Comparison of ENCODE assay signal across 8 mouse cellular contexts in genomic region chr12:109067561-109068135, GRCm38 (mm10). TPM values are rescaled to one million over a fixed set of nuclear protein-coding genes. Genes with fewer than 3 reads are reported as not detected.
DNase-seq lines count a peak whose midpoint lies in the region; ATAC-seq lines count a peak whose summit lies in the region.

No protein-coding gene starts in this region.

- 0 out of 2 replicates have a peak, but pooled peaks cover 4% of the 10 kb centered on the region for H3K4me1 ChIP-seq in lung, embryonic 15.5 days
- peaks cover 18% of the 10 kb centered on the region for H3K4me1 ChIP-seq in midbrain, embryonic 15.5 days
- H3K4me1 ChIP-seq in stomach, embryonic 14.5 days (ENCODE audit: control insufficient read depth, insufficient read depth, low read length): peaks cover 10% of the 10 kb centered on the region; the same call in 1 of the 2 replicates

- no peaks in the 10 kb centered on the region for H3K9me3 ChIP-seq in lung, embryonic 15.5 days
- no peaks in the 10 kb centered on the region for H3K9me3 ChIP-seq in midbrain, embryonic 15.5 days
- no peaks in the 10 kb centered on the region for H3K9me3 ChIP-seq in stomach, embryonic 14.5 days (ENCODE audit: control insufficient read depth, low read depth, low read length)

- H3K27me3 ChIP-seq in lung, embryonic 15.5 days: peaks cover 3% of the 10 kb centered on the region; the same call in 1 of the 2 replicates
- peaks cover 7% of the 10 kb centered on the region; the same call in 1 of the 2 replicates for H3K27me3 ChIP-seq in midbrain, embryonic 15.5 days (replicated peaks)
- no peaks in the 10 kb centered on the region for H3K27me3 ChIP-seq in stomach, embryonic 14.5 days (ENCODE audit: control insufficient read depth, insufficient read depth, low read length)

- no peak for DNase-seq in lung, postnatal 36 days
- DNase-seq in embryo, embryonic 11 days: peak; percentile 87
- peak; percentile 20 to 48 for DNase-seq in heart, postnatal 14 days
- peak; percentile 57 to 67 for DNase-seq in left cerebral cortex, postnatal 36 days (ENCODE audit: low spot score in 2 of 2)

- 2% methylated on average over 41 of the region's 59 CpGs for WGBS in lung, embryonic 15.5 days
- WGBS in midbrain, embryonic 15.5 days: 2% methylated on average over 43 of the region's 59 CpGs
- 3% methylated on average over 34 of the region's 59 CpGs for WGBS in stomach, embryonic 14.5 days

- H3K9ac ChIP-seq in lung, embryonic 15.5 days: peak overlapping the region; percentile 59
- peak overlapping the region; percentile 76 for H3K9ac ChIP-seq in midbrain, embryonic 15.5 days
- H3K9ac ChIP-seq in stomach, embryonic 14.5 days (replicated peaks; ENCODE audit: low read depth, low read length): peak overlapping the region; percentile 65

- ATAC-seq in lung, embryonic 15.5 days (ENCODE audit: borderline replicate concordance, extremely low read depth, low FRiP score, low TSS enrichment): peak; percentile 90
- peak; percentile 91 for ATAC-seq in midbrain, embryonic 15.5 days (replicated peaks)
- ATAC-seq in stomach, embryonic 14.5 days (ENCODE audit: insufficient number of reproducible peaks, insufficient read depth, low FRiP score, low read depth): peak; percentile 88
- no peak for ATAC-seq in monocyte, adult 5-6 weeks (replicated peaks; ENCODE audit: insufficient number of reproducible peaks, low FRiP score, low TSS enrichment, poor library complexity, severe bottlenecking)

- peak overlapping the region; percentile 51 for H3K4me3 ChIP-seq in lung, embryonic 15.5 days
- peak overlapping the region; percentile 61 for H3K4me3 ChIP-seq in midbrain, embryonic 15.5 days
- H3K4me3 ChIP-seq in stomach, embryonic 14.5 days (ENCODE audit: low read depth, low read length): peak overlapping the region; percentile 49

- H3K27ac ChIP-seq in lung, embryonic 15.5 days: no peak overlapping the region
- H3K27ac ChIP-seq in midbrain, embryonic 15.5 days: peak overlapping the region; percentile 53
- H3K27ac ChIP-seq in stomach, embryonic 14.5 days (ENCODE audit: low read length): peak overlapping the region; percentile 61; the same call in 1 of the 2 replicates

- intact Hi-C loops in heart, postnatal 14 days (cut with DNase I): no loop called here
- intact Hi-C loops in left cerebral cortex, postnatal 36 days (cut with DNase I): no loop called here

- peak overlapping the region; percentile 83 for H3K4me2 ChIP-seq in lung, embryonic 15.5 days
- peak overlapping the region; percentile 91 for H3K4me2 ChIP-seq in midbrain, embryonic 15.5 days
- H3K4me2 ChIP-seq in stomach, embryonic 14.5 days (replicated peaks; ENCODE audit: low read depth, low read length): peak overlapping the region; percentile 88

- H3K36me3 ChIP-seq in lung, embryonic 15.5 days: no peaks in the 10 kb centered on the region
- no peaks in the 10 kb centered on the region for H3K36me3 ChIP-seq in midbrain, embryonic 15.5 days (replicated peaks)
- no peaks in the 10 kb centered on the region for H3K36me3 ChIP-seq in stomach, embryonic 14.5 days (ENCODE audit: control insufficient read depth, insufficient read depth, low read length)

RNA-seq across cellular contexts. Expression of gene Begain, which starts 0.4 kb away (rescaled TPM):
- polyA plus RNA-seq in lung, embryonic 15.5 days (2015; fragmentation: Nextera tagmentation; extraction: Ambion mirVana): 5.0 and 5.4 TPM in 2 replicates
- under 1 TPM; 0.51 to 0.67 TPM for total RNA-seq in heart, postnatal 14 days (2021)
- 100 to 1,000 TPM; 137 to 150 TPM for total RNA-seq in left cerebral cortex, postnatal 36 days (2021)
- 30.8 and 34.0 TPM in 2 replicates for polyA plus RNA-seq in midbrain, embryonic 15.5 days (2015; fragmentation: Nextera tagmentation; extraction: Ambion mirVana)
- 20.1 and 23.4 TPM in 2 replicates for polyA plus RNA-seq in stomach, embryonic 14.5 days (2014; fragmentation: Nextera tagmentation; extraction: Ambion mirVana)
- total RNA-seq in monocyte, adult 5-6 weeks (2017): 0.49 TPM in 1 of 3 replicates, not detected in the others

Comparison
In these comparisons a context has a peak if more than half of its experiments do, and no peak if none do; other contexts are left out.
1. RNA of gene Begain, which starts 0.4 kb away (total RNA-seq): 137 to 150 TPM in left cerebral cortex, postnatal 36 days; 0.51 to 0.67 TPM in heart, postnatal 14 days and 0.49 TPM in monocyte, adult 5-6 weeks; every median in the first group is over 10 times any median in the second.
2. Peak in every context shown above with its lines, with median percentiles within 50 percentile points of each other: H3K4me2 ChIP-seq, H3K4me3 ChIP-seq and H3K9ac ChIP-seq.